Mouse (Mus musculus) ES-Bruce4 (cell line): ENCODE data around the gene Gm17949. TPM values are rescaled to one million over a fixed set of nuclear protein-coding genes. Genes with fewer than 3 reads are reported as not detected.

Experiments used
- H3K27ac ChIP-seq: 2 replicates; pipeline ENCODE4 v1.5.1; 2012; ENCODE audit warnings: low read length, inconsistent platforms; ENCODE audit not compliant: insufficient read depth
- H3K27me3 ChIP-seq: 2 replicates; pipeline ENCODE4 v1.6.1; 2012; ENCODE audit warnings: mild to moderate bottlenecking, low read length, inconsistent platforms; ENCODE audit not compliant: control insufficient read depth, poor library complexity, insufficient read depth, severe bottlenecking
- H3K36me3 ChIP-seq: 2 replicates; pipeline ENCODE4 v1.6.1; 2012; ENCODE audit warnings: inconsistent platforms, mild to moderate bottlenecking, low read length, moderate library complexity; ENCODE audit not compliant: control insufficient read depth, poor library complexity, insufficient read depth, severe bottlenecking
- H3K4me1 ChIP-seq: one replicate; pipeline ENCODE4 v1.8.1; 2011; ENCODE audit warnings: low read length; ENCODE audit not compliant: control insufficient read depth, insufficient read depth
- H3K4me3 ChIP-seq: 2 replicates; pipeline ENCODE4 v1.5.1; 2011; ENCODE audit warnings: low read depth, mild to moderate bottlenecking, low read length
- H3K9ac ChIP-seq: 2 replicates; pipeline ENCODE4 v1.6.1; 2012; ENCODE audit warnings: low read depth, mild to moderate bottlenecking, inconsistent platforms; ENCODE audit not compliant: poor library complexity, severe bottlenecking
- H3K9me3 ChIP-seq: replicated peaks from 2 replicates; pipeline ENCODE4 v1.6.1; 2012; ENCODE audit warnings: mild to moderate bottlenecking, low read length, inconsistent platforms; ENCODE audit not compliant: control insufficient read depth, poor library complexity, insufficient read depth, severe bottlenecking
- CTCF ChIP-seq: IDR thresholded peaks from one replicate; pipeline ENCODE4 v1.8.1; 2011; ENCODE audit warnings: low read depth, low read length
- EP300 ChIP-seq: IDR thresholded peaks from 2 replicates; pipeline ENCODE4 v1.6.1; 2011; ENCODE audit warnings: low read depth, low read length; ENCODE audit not compliant: insufficient read depth
- POLR2A ChIP-seq: IDR thresholded peaks from one replicate; pipeline ENCODE4 v1.8.1; 2011; ENCODE audit warnings: low read length; ENCODE audit not compliant: insufficient read depth
- polyA plus RNA-seq: library from polyadenylated mRNA; stranded (reverse); fragments of >200 nt; gene quantifications from 2 replicates; pipeline ENCODE4 v1.2.4, GENCODE M21; 2011; ENCODE audit warnings: low read depth; ENCODE audit not compliant: missing spikeins, insufficient read depth, insufficient read length

Gm17949 gene
- polyA plus RNA-seq, 1 experiment: not detected

DNA sequence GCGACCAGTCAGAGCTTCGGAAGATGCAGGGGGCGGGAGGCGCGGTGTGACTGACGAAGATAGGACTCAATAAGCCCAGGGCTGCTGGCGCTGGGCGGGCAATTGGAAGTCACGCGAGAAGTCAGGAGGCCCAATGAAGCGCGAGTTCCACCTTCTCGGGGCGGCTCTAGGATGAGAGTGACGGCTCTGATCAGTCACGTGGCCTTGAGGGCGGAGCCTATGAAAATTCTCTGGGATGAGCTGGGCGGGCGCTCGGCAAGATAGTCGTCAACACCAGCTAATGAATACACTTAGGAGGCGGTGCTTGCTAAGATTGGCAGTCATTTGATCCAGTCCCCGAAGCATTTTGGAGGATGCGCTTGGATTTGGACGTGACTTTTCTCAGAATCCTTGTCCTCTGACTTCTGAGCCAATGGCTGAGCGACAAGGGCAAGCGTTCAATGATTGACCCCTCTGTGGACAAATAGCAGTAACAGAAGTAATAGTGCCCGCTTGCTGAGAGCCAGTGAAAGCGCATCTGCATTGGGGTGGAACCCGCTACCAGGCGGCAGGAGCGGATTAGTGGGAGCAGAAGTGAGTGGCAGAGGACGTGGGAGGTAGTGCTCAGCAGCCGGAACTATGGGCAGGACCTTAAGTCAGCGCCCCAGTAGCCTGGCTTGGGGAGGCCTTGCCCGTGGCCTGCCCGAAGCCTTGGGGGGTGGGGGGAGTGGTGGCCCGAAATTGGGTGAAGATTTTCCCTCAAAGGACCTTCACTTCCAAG is 20.6 kb downstream of the Gm17949 start:
- H3K27me3 ChIP-seq: no peaks in the 10 kb centered on the region
- peak; percentile 96 for TF ChIP-seq POLR2A
- no peak for TF ChIP-seq CTCF
- peak overlapping the region; percentile 88 for H3K4me3 ChIP-seq
- peak overlapping the region; percentile 48 for H3K27ac ChIP-seq
- H3K9me3 ChIP-seq: no peaks in the 10 kb centered on the region
- peaks cover 19% of the 10 kb centered on the region for H3K36me3 ChIP-seq
- H3K9ac ChIP-seq: peak overlapping the region; percentile 93
- no peaks in the 10 kb centered on the region for H3K4me1 ChIP-seq

- peaks cover 9% of the 10 kb centered on the region for H3K36me3 ChIP-seq
- H3K9me3 ChIP-seq: no peaks in the 10 kb centered on the region
- no peaks in the 10 kb centered on the region for H3K4me1 ChIP-seq
- no peak overlapping the region; the same call in 1 of the 2 replicates for H3K27ac ChIP-seq
- TF ChIP-seq EP300 (no peak), CTCF (no peak), POLR2A (no peak)
- peak overlapping the region; percentile 88 for H3K4me3 ChIP-seq
- peak overlapping the region; percentile 93 for H3K9ac ChIP-seq
- H3K27me3 ChIP-seq: no peaks in the 10 kb centered on the region
Observed at GRCm38 (mm10) chr17:57032854-57033253, 21.6 kb downstream of the Gm17949 start.

GRCm38 (mm10) chr17:57038978-57039377 is 27.7 kb downstream of the Gm17949 start:
- Histone ChIP-seq H3K4me1 (no peaks in the 10 kb centered on the region), H3K4me3 (peak overlapping the region; percentile 32; the same call in 1 of the 2 replicates)

GRCm38 (mm10) chr17:57041554-57041953 is 30.3 kb downstream of the Gm17949 start, which contains the start of gene Slc25a41:
Gene Slc25a41 (minus strand): TSS chr17:57041654.
- Histone ChIP-seq H3K4me1 (no peaks in the 10 kb centered on the region), H3K36me3 (no peaks in the 10 kb centered on the region), H3K27me3 (no peaks in the 10 kb centered on the region), H3K27ac (no peak within 1 kb of the TSS), H3K9me3 (no peaks in the 10 kb centered on the region), H3K4me3 (no peak within 1 kb of the TSS), H3K9ac (no peak within 1 kb of the TSS)
- TF ChIP-seq POLR2A (no peak), CTCF (no peak), EP300 (no peak)

More at GRCm38 (mm10) chr17:57038978-57039377, 27.7 kb downstream of the Gm17949 start:
- Histone ChIP-seq H3K27me3 (no peaks in the 10 kb centered on the region), H3K36me3 (no peaks in the 10 kb centered on the region), H3K27ac (no peak overlapping the region), H3K9me3 (no peaks in the 10 kb centered on the region), H3K9ac (peak overlapping the region; percentile 17; the same call in 1 of the 2 replicates)
- peak; percentile 77 for TF ChIP-seq CTCF
- no peak for TF ChIP-seq POLR2A
- TF ChIP-seq EP300: no peak

GRCm38 (mm10) chr17:57047406-57047805 is 36.1 kb downstream of the Gm17949 start:
- Histone ChIP-seq H3K4me3 (peak overlapping the region; percentile 26), H3K9me3 (no peaks in the 10 kb centered on the region), H3K27me3 (no peaks in the 10 kb centered on the region), H3K4me1 (peaks cover 2% of the 10 kb centered on the region), H3K9ac (no peak overlapping the region), H3K36me3 (no peaks in the 10 kb centered on the region), H3K27ac (no peak overlapping the region)
- TF ChIP-seq POLR2A: no peak
- no peak for TF ChIP-seq CTCF
- no peak for TF ChIP-seq EP300

GRCm38 (mm10) chr17:57048816-57049215 is 37.5 kb downstream of the Gm17949 start:
- Histone ChIP-seq H3K27me3 (no peaks in the 10 kb centered on the region), H3K9ac (no peak overlapping the region), H3K27ac (no peak overlapping the region), H3K9me3 (no peaks in the 10 kb centered on the region), H3K4me1 (peaks cover 2% of the 10 kb centered on the region), H3K4me3 (no peak overlapping the region), H3K36me3 (no peaks in the 10 kb centered on the region)
- TF ChIP-seq POLR2A (no peak), CTCF (no peak), EP300 (no peak)
